Mouse (Mus musculus) cortical plate, adult 2 months (tissue): ENCODE data around the gene Ephb2.

ENCODE experiments used
- CTCF ChIP-seq: fragments of 200-500 bp; IDR thresholded peaks from 2 replicates; pipeline ENCODE4 v1.5.1; 2011; ENCODE audit warnings: mild to moderate bottlenecking, control low read depth, low read length; ENCODE audit not compliant: insufficient read depth; ENCODE audit errors: extremely low read depth
- POLR2A ChIP-seq: fragments of 200-500 bp; IDR thresholded peaks from 2 replicates; pipeline ENCODE4 v1.6.1; 2011; ENCODE audit warnings: mild to moderate bottlenecking, low read length, control low read depth; ENCODE audit not compliant: insufficient read depth; ENCODE audit errors: extremely low read depth

DNA sequence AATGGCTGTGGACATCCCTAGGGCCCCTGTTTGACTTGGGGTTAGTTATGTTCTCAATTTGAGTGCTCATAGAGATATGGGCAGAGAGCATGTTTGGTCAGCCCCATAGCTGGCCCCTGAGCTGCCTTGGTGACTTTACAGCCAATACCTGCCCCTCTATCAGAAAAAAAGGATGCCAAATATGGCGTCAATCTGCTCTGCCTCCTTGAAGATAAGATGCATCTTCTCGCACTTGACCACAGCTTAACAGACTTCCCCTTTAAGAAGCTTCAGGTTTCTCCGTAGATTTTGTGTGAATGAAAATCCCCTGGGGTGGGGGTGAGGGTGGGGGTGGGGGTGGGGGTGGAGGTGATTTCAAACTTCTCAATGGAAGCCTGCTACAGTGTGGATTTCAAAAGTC, 177.9 kb downstream of the Ephb2 start:
- TF ChIP-seq CTCF (no peak), POLR2A (no peak)
